Mouse (Mus musculus) lung, postnatal 0 days (tissue): ENCODE measurements around the gene Trp53inp2.

ENCODE experiments used
- CTCF ChIP-seq: IDR thresholded peaks from 2 replicates; pipeline ENCODE4 v1.5.1; 2016; ENCODE audit warnings: antibody characterized with exemption, mild to moderate bottlenecking
- EP300 ChIP-seq: IDR thresholded peaks from 2 replicates; pipeline ENCODE4 v1.6.1; 2016; ENCODE audit warnings: antibody characterized with exemption, mild to moderate bottlenecking, control low read depth

- TF ChIP-seq CTCF (no peak), EP300 (no peak)
Measured at GRCm38 (mm10) chr2:155387052-155387451, 6.2 kb downstream of the Trp53inp2 start.
